Mouse (Mus musculus) neural tube, embryonic 15.5 days (tissue): ENCODE measurements around the gene Retreg1. TPM values are rescaled to one million over a fixed set of nuclear protein-coding genes. Genes with fewer than 3 reads are reported as not detected.
A peak's percentile ranks its signal among the peaks of the same experiment; 100 is the strongest.

Experiments used
- ATAC-seq: fragments of 200-750 bp; cut with Nextera tagmentation; 2 replicates; pipeline ENCODE4 v1.8.0; 2017; ENCODE audit warnings: mild to moderate bottlenecking, moderate TSS enrichment, moderate library complexity; ENCODE audit not compliant: low FRiP score
- H3K27ac ChIP-seq: fragments of 300-500 bp; sonication (generic); replicated peaks from 2 replicates; pipeline ENCODE4 v1.5.1; 2015; ENCODE audit warnings: mild to moderate bottlenecking, inconsistent platforms
- H3K27me3 ChIP-seq: fragments of 300-500 bp; sonication (generic); replicated peaks from 2 replicates; pipeline ENCODE4 v1.6.1; 2015; ENCODE audit warnings: inconsistent platforms
- H3K36me3 ChIP-seq: fragments of 300-500 bp; sonication (generic); 2 replicates; pipeline ENCODE4 v1.6.1; 2015; ENCODE audit warnings: inconsistent platforms
- H3K4me1 ChIP-seq: fragments of 300-500 bp; sonication (generic); 2 replicates; pipeline ENCODE4 v1.6.1; 2015; ENCODE audit warnings: inconsistent platforms
- H3K4me2 ChIP-seq: fragments of 300-500 bp; sonication (generic); 2 replicates; pipeline ENCODE4 v1.6.1; 2015; ENCODE audit warnings: inconsistent platforms, mild to moderate bottlenecking, moderate library complexity
- H3K4me3 ChIP-seq: fragments of 300-500 bp; sonication (generic); replicated peaks from 2 replicates; pipeline ENCODE4 v1.5.1; 2015; ENCODE audit warnings: mild to moderate bottlenecking, inconsistent platforms
- H3K9ac ChIP-seq: fragments of 300-500 bp; sonication (generic); replicated peaks from 2 replicates; pipeline ENCODE4 v1.6.1; 2015; ENCODE audit warnings: mild to moderate bottlenecking, inconsistent platforms
- H3K9me3 ChIP-seq: fragments of 300-500 bp; sonication (generic); replicated peaks from 2 replicates; pipeline ENCODE4 v1.6.1; 2016; ENCODE audit warnings: inconsistent platforms
- WGBS: fragments of 180-500 bp; shearing (Covaris S2); methylation state at CpG from one replicate; pipeline ENCODE4 v1.1.7; 2015; ENCODE audit warnings: mixed read lengths; 5-methylcytosine and 5-hydroxymethylcytosine counted together
- polyA plus RNA-seq: library from polyadenylated mRNA; unstranded; fragments of >200 nt; fragmentation: Nextera tagmentation; extraction: Ambion mirVana; gene quantifications from 2 replicates; pipeline ENCODE4 v1.2.1, GENCODE M21; 2015

The Retreg1 gene
- polyA plus RNA-seq, 1 experiment from 2014 or later: 16.2 TPM

DNA sequence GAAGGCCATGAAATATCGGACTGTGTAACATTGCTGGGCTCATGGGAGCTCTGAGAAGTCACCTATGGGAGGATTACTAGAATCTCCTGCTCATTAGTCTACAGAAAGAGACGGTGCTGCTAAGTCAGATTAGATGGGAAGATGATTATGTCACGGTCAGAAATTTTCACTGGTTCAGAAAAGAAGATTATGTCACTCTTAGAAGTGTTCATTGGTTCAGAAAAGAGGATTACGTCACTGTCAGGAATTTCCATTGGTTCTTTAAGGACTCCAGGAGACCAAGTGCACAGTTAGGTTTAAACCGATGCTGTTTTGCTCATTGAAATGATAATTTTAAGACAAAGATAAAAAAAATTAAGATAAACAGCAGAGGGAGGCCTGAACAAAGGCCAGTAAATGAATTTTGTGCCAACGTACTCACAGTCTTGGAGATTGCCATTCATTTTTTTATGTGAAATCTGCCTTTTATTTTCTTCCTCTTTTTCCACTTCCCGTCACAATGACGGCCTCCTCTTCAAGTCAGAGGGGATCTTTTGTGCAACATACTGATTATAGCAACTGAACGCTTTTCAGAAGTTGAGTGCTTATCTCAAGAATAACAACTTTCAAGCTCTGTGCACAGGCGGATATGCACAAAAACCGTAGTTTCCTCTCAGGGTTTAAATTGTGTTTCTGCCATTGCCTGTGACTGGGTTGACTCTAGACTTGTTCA, 67.0 kb downstream of the Retreg1 start:
- 81% methylated on average over 11 of the region's 11 CpGs for WGBS
- Histone ChIP-seq H3K27ac (no peak overlapping the region), H3K36me3 (no peaks in the 10 kb centered on the region), H3K4me1 (no peaks in the 10 kb centered on the region; the same call in 1 of the 2 replicates), H3K9ac (no peak overlapping the region), H3K4me2 (no peak overlapping the region), H3K27me3 (no peaks in the 10 kb centered on the region), H3K9me3 (no peaks in the 10 kb centered on the region), H3K4me3 (no peak overlapping the region)
- no peak for ATAC-seq

DNA sequence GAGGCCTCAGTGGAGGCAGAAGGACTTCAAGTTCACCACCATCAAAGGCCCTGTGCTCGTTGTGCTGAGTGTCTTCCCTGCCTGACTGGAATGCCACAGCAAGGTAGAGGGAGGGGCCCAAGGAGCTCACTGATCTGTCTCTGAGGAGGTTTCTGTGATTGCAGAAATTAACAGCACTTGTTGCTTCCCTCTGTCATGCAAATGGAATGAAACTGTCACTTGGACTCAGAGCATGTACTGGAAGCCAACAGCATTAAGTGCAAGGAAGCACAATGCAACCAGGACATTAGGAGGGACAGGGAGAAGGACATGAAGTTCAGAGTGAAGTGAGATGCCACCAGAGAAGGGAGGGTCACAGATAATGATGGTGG, 67.5 kb downstream of the Retreg1 start:
- Histone ChIP-seq H3K4me2 (no peak overlapping the region), H3K9me3 (no peaks in the 10 kb centered on the region)
- WGBS: 31% methylated on average over 1 of the region's 1 CpGs

DNA sequence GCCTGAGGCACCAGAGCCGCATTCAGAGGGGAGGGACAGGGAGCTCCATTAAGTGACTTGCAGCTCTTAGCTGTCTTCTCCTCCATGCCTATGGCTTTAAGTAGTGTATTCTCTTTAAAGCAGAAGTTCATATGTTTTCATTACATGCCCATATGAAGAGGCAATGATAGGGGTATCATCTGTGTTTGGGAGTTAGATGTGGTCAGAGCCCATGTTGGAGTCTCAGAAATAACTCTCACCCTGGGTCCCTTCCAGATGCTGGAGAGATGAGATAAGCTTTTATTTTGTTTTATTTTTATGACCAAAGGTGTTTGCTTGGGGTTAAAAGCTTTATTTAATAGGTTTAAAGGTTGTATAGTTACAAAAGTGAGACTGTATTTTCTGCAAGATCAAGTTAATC, 67.9 kb downstream of the Retreg1 start:
- no peak for ATAC-seq
- WGBS: 83% methylated on average over 1 of the region's 1 CpGs
- no peak overlapping the region for H3K4me2 ChIP-seq

More for the DNA sequence above, 67.5 kb downstream of the Retreg1 start:
- Histone ChIP-seq H3K27me3 (no peaks in the 10 kb centered on the region), H3K4me3 (no peak overlapping the region), H3K27ac (no peak overlapping the region), H3K36me3 (no peaks in the 10 kb centered on the region), H3K9ac (no peak overlapping the region), H3K4me1 (peaks cover 3% of the 10 kb centered on the region)
- ATAC-seq: no peak

DNA sequence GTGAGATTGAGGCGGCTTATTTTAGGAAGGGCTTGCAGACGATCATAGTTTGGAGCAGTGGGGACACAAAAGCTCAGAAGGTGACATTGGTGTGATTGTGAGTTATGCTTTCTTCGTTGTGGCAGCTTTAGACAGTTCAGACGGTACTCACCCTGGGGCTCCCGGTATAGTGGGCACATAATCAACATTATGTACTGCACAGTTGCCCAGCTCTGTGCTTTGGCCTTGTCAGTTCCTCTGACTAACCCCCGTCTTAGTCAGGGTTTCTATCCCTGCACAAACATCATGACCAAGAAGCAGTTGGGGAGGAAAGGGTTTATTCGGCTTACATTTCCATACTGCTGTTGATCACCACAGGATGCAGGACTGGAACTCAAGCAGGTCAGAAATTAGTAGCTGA, 69.9 kb downstream of the Retreg1 start:
- WGBS: 86% methylated on average over 7 of the region's 7 CpGs
- Histone ChIP-seq H3K27me3 (no peaks in the 10 kb centered on the region), H3K4me3 (no peak overlapping the region), H3K4me2 (no peak overlapping the region), H3K9me3 (no peaks in the 10 kb centered on the region), H3K27ac (no peak overlapping the region), H3K4me1 (peaks cover 5% of the 10 kb centered on the region), H3K9ac (no peak overlapping the region), H3K36me3 (no peaks in the 10 kb centered on the region)
- ATAC-seq: no peak

More for the DNA sequence above, 67.9 kb downstream of the Retreg1 start:
- H3K27ac ChIP-seq: no peak overlapping the region
- H3K36me3 ChIP-seq: no peaks in the 10 kb centered on the region
- no peak overlapping the region for H3K4me3 ChIP-seq
- H3K27me3 ChIP-seq: no peaks in the 10 kb centered on the region
- no peak overlapping the region for H3K9ac ChIP-seq
- no peaks in the 10 kb centered on the region for H3K9me3 ChIP-seq
- H3K4me1 ChIP-seq: peaks cover 5% of the 10 kb centered on the region

DNA sequence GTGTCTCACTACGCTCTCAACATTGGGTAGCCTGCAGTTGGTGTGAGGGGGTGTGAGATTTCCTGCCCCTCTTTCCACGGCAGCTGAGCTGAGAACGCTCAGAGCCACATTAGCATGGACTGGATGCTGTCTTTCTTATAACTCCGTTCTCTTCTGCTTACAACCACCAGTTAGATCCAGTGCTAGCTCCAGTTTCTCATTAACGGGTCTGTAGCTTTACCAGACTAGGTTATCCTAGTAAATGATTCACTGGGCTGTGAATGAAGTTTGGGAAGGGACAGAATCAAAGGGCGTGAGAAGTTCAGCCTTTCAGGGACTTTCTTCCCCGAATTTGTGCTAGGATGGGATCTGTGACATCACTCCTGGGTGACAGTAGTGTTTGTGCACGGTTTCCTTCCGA, 70.7 kb downstream of the Retreg1 start:
- no peak overlapping the region for H3K4me3 ChIP-seq
- no peak overlapping the region for H3K27ac ChIP-seq
- H3K9ac ChIP-seq: no peak overlapping the region
- no peaks in the 10 kb centered on the region for H3K27me3 ChIP-seq
- peaks cover 5% of the 10 kb centered on the region for H3K4me1 ChIP-seq
- ATAC-seq: no peak
- H3K4me2 ChIP-seq: no peak overlapping the region
- no peaks in the 10 kb centered on the region for H3K36me3 ChIP-seq
- 57% methylated on average over 9 of the region's 9 CpGs for WGBS
- no peaks in the 10 kb centered on the region for H3K9me3 ChIP-seq

DNA sequence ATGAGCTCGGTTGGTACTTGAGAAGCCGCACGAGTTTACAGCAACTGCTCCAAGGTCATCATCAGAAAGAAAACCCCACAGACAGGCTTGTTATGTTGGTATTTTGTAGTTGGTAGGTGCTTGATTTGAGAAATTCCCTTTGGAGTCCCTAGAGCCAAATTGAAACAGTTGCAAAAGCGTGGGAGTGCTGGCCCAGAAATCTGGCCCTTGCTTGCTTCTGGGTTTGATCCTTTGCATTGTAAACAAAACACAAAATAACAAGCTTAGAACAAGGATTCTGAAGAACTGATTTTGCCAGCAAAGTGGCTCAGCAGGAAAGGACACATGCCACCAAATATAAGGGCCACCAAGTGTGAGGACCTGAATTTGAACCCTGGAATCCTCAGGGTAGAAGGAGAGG, 71.2 kb downstream of the Retreg1 start:
- no peak for ATAC-seq
- Histone ChIP-seq H3K27me3 (no peaks in the 10 kb centered on the region), H3K36me3 (no peaks in the 10 kb centered on the region), H3K4me1 (peaks cover 5% of the 10 kb centered on the region), H3K4me2 (no peak overlapping the region), H3K4me3 (no peak overlapping the region), H3K27ac (no peak overlapping the region), H3K9ac (no peak overlapping the region), H3K9me3 (no peaks in the 10 kb centered on the region)
- 86% methylated on average over 4 of the region's 4 CpGs for WGBS

DNA sequence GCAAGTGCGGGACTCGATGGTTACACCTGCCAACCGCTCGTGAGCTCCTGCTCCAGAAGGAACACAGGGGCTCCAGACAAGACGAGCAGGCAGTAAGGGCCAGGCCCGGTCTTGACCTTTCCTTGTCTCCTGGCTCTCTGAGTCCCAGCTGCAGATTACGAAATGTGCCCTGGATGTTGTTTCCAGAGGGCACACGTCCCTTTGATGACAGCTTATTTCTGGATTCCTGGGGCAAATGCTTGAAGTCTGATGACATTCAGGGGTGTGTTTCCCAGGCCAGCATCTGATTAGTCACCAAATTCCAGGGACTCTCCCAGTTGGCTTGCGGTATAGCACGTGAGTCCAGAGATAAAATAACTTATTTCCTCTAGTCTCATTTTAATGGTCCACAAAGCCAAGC, 72.0 kb downstream of the Retreg1 start:
- no peak overlapping the region for H3K27ac ChIP-seq
- ATAC-seq: no peak
- H3K4me3 ChIP-seq: no peak overlapping the region
- H3K27me3 ChIP-seq: no peaks in the 10 kb centered on the region
- H3K36me3 ChIP-seq: no peaks in the 10 kb centered on the region
- WGBS: 74% methylated on average over 10 of the region's 10 CpGs
- no peak overlapping the region for H3K4me2 ChIP-seq
- H3K9ac ChIP-seq: no peak overlapping the region
- peaks cover 5% of the 10 kb centered on the region for H3K4me1 ChIP-seq
- no peaks in the 10 kb centered on the region for H3K9me3 ChIP-seq

DNA sequence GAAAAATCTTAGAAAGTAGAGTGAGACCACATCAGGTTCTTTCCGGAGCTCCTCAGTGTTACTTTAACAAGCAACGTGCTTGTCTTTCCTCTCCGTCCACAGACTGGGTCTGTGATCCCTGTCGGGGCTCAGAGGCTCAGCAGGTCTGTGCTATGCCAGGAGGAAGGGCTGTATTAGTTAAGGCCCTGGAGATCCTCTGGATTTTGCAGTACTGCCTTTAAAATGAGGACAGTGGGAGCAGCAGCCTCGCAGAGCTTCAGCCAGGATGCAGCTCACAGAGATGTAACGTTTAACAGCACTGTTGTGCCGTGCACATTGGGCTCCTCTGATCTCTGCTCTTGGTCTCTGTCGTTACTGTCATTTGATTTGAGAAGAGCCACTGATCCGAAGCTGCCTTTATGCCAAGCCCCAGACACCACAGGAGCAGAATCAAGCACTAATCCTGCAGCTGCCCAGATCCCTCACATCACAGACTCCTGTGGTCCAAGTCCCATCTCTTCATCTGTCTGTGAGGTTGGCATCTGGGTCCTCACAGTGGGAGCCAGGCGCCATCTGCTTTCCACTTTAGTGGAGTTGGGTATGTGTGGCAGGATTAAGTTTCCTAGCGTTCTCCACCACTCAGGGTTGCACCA, 72.7 kb downstream of the Retreg1 start:
- 61% methylated on average over 11 of the region's 11 CpGs for WGBS
- H3K4me2 ChIP-seq: no peak overlapping the region
- H3K27ac ChIP-seq: peak overlapping the region; percentile 28; the same call in 1 of the 2 replicates

DNA sequence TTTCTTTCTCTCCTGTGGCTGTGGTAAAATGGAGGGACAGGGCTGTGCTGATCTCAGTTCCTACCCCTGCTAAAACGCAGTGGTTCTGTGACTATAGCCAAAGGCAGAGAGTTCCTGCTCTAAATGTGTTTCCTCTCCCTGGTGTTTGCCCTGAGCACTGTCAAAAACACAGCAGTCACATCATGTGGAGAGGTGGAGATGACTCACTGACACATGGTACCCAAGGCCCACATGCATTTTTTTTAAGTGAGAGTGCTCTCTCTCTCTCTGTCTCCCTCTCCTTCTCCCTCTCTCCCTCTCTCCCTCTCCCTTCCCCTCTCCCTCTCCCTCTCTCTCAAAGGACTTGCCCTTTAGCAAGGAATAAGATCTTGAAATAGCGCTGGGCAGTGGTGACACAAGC, 73.3 kb downstream of the Retreg1 start:
- Histone ChIP-seq H3K9me3 (no peaks in the 10 kb centered on the region), H3K4me3 (no peak overlapping the region), H3K9ac (no peak overlapping the region), H3K4me2 (no peak overlapping the region), H3K36me3 (no peaks in the 10 kb centered on the region), H3K4me1 (peaks cover 5% of the 10 kb centered on the region), H3K27ac (no peak overlapping the region), H3K27me3 (no peaks in the 10 kb centered on the region)
- no peak for ATAC-seq
- WGBS: 70% methylated on average over 2 of the region's 2 CpGs

More for the DNA sequence above, 72.7 kb downstream of the Retreg1 start:
- Histone ChIP-seq H3K36me3 (no peaks in the 10 kb centered on the region), H3K9ac (no peak overlapping the region), H3K9me3 (no peaks in the 10 kb centered on the region), H3K27me3 (no peaks in the 10 kb centered on the region), H3K4me3 (no peak overlapping the region), H3K4me1 (peaks cover 5% of the 10 kb centered on the region)
- 0 out of 2 replicates have a peak, but pooled peaks have one; percentile 26 for ATAC-seq

DNA sequence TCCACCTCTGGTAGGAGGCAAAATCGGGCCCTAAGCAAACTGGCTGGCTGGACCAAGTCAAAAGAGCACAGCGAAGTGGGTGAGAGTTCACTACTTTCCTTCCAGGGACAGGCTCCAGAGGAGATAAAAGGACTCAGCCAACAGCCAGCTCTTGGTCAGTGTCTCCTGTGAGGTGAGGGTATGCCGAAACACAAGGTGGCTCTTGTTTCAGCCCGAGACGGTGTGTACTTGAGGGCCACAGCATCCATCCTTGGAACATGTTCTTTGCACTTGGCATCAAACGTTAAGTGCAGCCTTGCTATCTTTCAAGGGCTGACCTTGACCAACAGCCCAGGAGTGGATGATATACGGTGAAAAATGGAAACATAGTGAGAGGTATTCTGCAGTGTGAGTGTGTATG, 75.7 kb downstream of the Retreg1 start:
- Histone ChIP-seq H3K36me3 (no peaks in the 10 kb centered on the region), H3K4me1 (peaks cover 5% of the 10 kb centered on the region), H3K27me3 (no peaks in the 10 kb centered on the region), H3K9ac (no peak overlapping the region), H3K4me3 (no peak overlapping the region), H3K27ac (no peak overlapping the region), H3K4me2 (no peak overlapping the region), H3K9me3 (no peaks in the 10 kb centered on the region)
- ATAC-seq: no peak
- 95% methylated on average over 7 of the region's 7 CpGs for WGBS

DNA sequence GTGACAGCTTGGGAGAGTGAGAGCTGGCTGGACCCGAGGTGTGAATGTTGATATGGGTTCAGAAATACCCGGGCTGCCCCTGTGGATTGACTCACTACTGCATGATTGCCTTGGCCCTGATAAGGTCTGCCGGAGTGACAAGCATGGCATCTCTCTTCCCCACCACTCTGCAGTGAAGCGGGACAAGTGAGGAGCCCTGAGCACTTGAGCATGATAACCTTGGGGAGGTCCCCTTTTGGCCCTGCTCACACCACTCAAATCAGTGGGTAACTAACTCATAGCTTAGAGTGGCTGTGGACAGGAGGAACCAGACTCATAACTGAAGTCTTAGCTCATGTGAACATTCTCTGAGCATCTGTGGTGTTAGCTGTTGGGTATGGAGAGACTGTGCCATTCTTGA, 77.0 kb downstream of the Retreg1 start:
- no peak for ATAC-seq
- Histone ChIP-seq H3K4me2 (no peak overlapping the region), H3K9ac (no peak overlapping the region), H3K27me3 (no peaks in the 10 kb centered on the region), H3K27ac (no peak overlapping the region), H3K4me3 (no peak overlapping the region), H3K36me3 (no peaks in the 10 kb centered on the region), H3K9me3 (no peaks in the 10 kb centered on the region), H3K4me1 (peaks cover 5% of the 10 kb centered on the region)
- 93% methylated on average over 4 of the region's 4 CpGs for WGBS

DNA sequence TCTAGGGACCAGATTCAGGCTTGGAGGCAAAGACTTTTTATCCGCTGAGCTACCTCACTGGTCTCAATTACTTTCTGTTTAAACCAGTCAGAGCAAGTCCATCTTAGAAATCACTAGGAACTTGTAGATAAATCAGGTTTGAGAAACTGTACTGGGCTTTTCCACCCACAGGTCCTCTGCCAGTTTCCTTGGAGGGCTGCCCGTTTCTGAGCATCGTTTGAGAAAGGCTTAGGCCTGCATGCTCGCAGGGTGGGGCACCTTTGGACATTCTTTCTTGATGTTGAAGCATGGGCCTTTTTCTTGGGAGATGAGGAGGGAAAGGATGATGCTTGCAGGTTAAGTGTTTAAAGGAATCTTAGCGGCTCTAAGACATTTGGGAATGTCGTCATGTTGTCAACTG, 77.9 kb downstream of the Retreg1 start:
- Histone ChIP-seq H3K4me1 (no peaks in the 10 kb centered on the region), H3K9ac (no peak overlapping the region)

More for the DNA sequence above, 77.9 kb downstream of the Retreg1 start:
- WGBS: 96% methylated on average over 6 of the region's 6 CpGs
- H3K27ac ChIP-seq: no peak overlapping the region
- no peak overlapping the region for H3K4me3 ChIP-seq
- ATAC-seq: no peak
- no peak overlapping the region for H3K4me2 ChIP-seq
- no peaks in the 10 kb centered on the region for H3K36me3 ChIP-seq
- no peaks in the 10 kb centered on the region for H3K9me3 ChIP-seq
- H3K27me3 ChIP-seq: no peaks in the 10 kb centered on the region
